Mouse (Mus musculus): ENCODE results near the gene Rab1a.
A peak's percentile ranks its signal among the peaks of the same experiment; 100 is the strongest.

Rab1a gene

GRCm38 (mm10) chr11:20247146-20247855, 46.1 kb downstream of the Rab1a start:
- no peak for DNase-seq (ENCODE audit: low spot score in 2 of 2)

DNA sequence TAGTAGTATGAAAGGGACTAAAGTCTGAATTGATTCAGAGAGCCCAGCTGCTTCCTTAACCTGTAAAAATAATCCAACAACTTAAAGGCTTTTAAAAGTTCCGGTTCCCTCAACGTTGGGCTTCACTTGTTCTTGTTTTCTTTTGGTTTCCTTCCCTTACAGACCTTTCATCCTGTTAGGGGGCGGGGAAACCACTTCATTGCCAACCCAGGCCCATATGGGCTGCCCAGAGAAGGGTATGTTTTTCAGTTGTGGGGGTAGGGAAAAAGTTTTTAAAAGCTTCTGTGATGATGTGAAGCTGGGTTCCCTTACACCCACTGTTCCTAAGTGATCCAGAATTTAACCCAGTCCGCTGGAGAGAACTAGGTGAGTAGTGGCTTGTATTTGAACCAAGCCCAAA, 47.0 kb downstream of the Rab1a start:
- peak; percentile 38 to 54 for DNase-seq (ENCODE audit: low spot score in 2 of 2)

GRCm38 (mm10) chr11:20248840-20249239, 47.6 kb downstream of the Rab1a start:
- no peak for DNase-seq (ENCODE audit: low spot score in 2 of 2)

GRCm38 (mm10) chr11:20249296-20250110, 48.3 kb downstream of the Rab1a start, which contains the start of gene Cep68:
Gene Cep68, minus strand, starts transcription at chr11:20249429.
- peak; percentile 93 to 94 for DNase-seq (ENCODE audit: low spot score in 2 of 2)

- no peak for DNase-seq (ENCODE audit: low spot score in 2 of 2)
Observed at GRCm38 (mm10) chr11:20250476-20251178, 49.4 kb downstream of the Rab1a start.

DNA sequence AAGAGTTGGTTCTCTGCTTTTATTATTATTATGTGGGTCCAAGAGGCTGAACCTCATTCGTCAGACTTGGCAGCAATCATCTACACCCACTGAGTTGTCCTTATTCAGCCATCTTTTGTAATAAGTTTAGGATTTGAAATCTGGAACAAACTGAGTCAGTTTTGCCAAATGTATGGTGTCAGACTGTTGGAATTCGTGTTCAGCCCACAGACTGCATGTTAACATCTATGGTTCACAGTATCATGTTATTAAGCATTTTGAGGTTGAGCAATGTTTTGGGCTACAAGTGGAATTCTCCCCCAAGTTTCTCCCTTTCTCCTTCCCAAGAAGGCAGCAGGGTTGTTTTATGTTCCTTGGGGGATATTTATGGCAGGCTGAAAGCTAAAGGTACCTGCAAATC, 51.9 kb downstream of the Rab1a start:
- DNase-seq (ENCODE audit: low spot score in 2 of 2): no peak

DNA sequence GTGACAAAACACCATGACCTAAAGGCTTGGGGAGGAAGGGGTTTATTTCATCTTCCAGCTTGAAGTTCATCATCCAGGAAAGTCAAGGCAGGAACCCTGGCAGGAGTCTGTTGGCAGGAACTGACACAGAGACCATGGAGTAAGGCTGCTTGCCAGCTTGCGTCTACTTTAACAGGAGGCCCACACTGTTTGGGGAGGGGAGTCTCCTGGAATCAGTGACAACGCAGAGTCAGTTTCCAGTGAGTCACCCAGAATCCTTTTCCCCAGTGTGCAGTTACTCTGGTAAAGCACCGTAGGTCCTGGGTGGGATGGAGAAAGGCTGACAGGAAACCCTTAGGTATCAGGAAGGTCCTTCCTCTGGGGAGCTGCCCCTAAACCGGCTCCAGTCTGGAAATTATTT, 53.6 kb downstream of the Rab1a start:
- DNase-seq (ENCODE audit: low spot score in 2 of 2): no peak

DNA sequence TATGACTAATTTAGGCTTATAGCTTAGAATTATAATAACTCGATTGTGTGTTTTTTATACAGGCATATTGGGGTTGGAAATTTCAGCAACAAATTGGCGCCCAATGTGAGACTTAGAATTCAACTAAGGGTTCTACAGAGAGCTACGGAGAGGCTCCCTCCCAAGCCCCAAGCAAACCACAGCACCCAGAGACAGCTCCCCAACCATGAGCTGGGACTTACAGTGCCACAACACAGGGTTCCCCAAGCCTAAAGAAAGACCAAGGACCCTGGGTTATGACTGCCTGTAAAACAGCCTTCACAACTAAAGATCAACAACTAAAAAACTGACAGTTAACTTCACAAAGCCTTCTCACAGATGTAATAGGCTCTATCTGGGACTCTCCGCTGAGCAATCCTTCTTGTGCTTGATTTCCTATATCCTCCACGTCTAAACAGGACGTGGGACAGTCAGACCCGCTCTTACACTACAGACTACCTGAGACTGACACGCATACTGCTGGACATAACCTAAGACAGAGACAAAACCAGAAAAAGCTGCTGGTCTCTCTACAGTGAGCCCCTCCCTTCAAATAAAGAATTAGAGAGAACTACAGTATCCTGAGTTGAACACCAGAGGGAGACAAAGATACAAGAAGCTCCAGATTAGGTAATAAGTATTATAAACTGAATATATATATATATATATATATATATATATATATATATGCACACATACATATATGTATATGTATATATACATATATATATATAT, 61.6 kb downstream of the Rab1a start:
- no peak for DNase-seq (ENCODE audit: low spot score in 2 of 2)

DNA sequence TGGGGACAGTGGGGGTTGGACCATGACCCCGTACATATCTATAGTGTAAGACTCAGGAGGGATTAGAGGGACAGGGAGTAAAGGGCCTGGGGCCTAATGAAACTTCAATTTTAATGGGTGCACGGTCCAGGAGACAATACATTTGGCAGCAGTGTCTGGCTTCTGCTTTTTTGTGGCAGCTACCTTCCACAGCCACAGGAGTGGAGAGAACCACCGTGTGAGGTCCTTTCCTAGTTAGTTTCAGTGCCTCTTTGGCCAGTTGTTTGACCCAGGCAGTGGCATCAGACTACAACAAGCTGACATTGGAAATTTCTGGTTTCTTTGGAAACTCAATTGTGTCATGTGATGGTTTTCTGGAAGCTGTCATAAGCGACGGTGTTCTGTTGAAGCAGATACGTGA, 68.7 kb downstream of the Rab1a start:
- no peak for DNase-seq (ENCODE audit: low spot score in 2 of 2)

DNA sequence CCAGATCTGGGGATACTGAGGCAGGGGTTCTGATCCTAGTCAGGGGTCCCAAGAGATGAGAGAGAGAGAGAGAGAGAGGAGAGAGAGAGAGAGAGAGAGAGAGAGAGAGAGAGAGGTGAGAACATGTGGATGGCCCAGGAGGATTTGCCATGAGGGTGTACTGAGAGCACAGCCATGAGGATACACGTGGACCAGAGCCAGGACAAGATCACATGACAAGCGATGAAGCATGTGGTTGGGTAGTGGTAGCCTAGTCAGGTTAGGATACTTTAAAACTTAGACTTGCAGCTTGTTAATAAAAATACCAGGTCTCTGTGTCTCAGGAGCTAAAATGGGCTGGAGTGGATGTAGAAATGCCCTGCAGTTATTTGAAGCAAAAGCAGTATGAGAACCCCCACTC, 74.7 kb downstream of the Rab1a start:
- DNase-seq (ENCODE audit: low spot score in 2 of 2): no peak

Data from natural killer cell, adult 2 months (primary cell).